ENCODE assay signal across 26 mouse cellular contexts in genomic region chr12:102430228-102430627, GRCm38 (mm10). TPM values are rescaled to one million over a fixed set of nuclear protein-coding genes. Genes with fewer than 3 reads are reported as not detected.
DNase-seq lines count a peak whose midpoint lies in the region; ATAC-seq and TF ChIP-seq lines count a peak whose summit lies in the region.
"Had no signal": no experiment of that assay in that cellular context is flagged by ENCODE, and none has a peak within 500 bp of the region (broad histone marks: within the 10 kb centered on the region; RNA-seq: fewer than 3 reads in every experiment).

No protein-coding gene starts in this region.

- H3K4me3 ChIP-seq in liver, postnatal 0 days (ENCODE audit: low read depth, low read length) = no peak overlapping the region
- no peak overlapping the region for H3K4me3 ChIP-seq in bone marrow macrophage, adult 2 months (ENCODE audit: insufficient read depth, low read length)
- no peak overlapping the region for H3K4me3 ChIP-seq in liver, embryonic 14.5 days (ENCODE audit: insufficient read depth in 1 of 2, low read depth in 2 of 2, low read length in 2 of 2)
- no peak overlapping the region for H3K4me3 ChIP-seq in forebrain, embryonic 15.5 days
- H3K4me3 ChIP-seq: forebrain, embryonic 13.5 days; gastrocnemius, adult 2 months; heart, embryonic 12.5 days; layer of hippocampus, adult 2 months; liver, embryonic 15.5 days; midbrain, embryonic 13.5 days; neural tube, embryonic 13.5 days; stomach, embryonic 15.5 days had no signal

- H3K27me3 ChIP-seq in liver, postnatal 0 days (ENCODE audit: insufficient read depth, low read length) = no peaks in the 10 kb centered on the region
- H3K27me3 ChIP-seq in liver, embryonic 14.5 days (ENCODE audit: control insufficient read depth, insufficient read depth, low read length) = no peaks in the 10 kb centered on the region
- no peaks in the 10 kb centered on the region for H3K27me3 ChIP-seq in splenic B cell, adult 2 months (ENCODE audit: control insufficient read depth, insufficient read depth, low read length, poor library complexity, severe bottlenecking)
- H3K27me3 ChIP-seq in forebrain, embryonic 15.5 days = no peaks in the 10 kb centered on the region
- H3K27me3 ChIP-seq: forebrain, embryonic 13.5 days; heart, embryonic 12.5 days; liver, embryonic 15.5 days; midbrain, embryonic 13.5 days; neural tube, embryonic 13.5 days; stomach, embryonic 15.5 days had no signal

- H3K36me3 ChIP-seq in liver, postnatal 0 days (replicated peaks; ENCODE audit: insufficient read depth, low read length) = no peaks in the 10 kb centered on the region
- no peaks in the 10 kb centered on the region for H3K36me3 ChIP-seq in liver, embryonic 14.5 days (replicated peaks; ENCODE audit: control insufficient read depth, insufficient read depth, low read depth)
- peaks cover 4% of the 10 kb centered on the region; the same call in 1 of the 2 replicates for H3K36me3 ChIP-seq in splenic B cell, adult 2 months (ENCODE audit: control insufficient read depth, insufficient read depth, low read length, poor library complexity, severe bottlenecking)
- H3K36me3 ChIP-seq in forebrain, embryonic 15.5 days = no peaks in the 10 kb centered on the region
- H3K36me3 ChIP-seq: liver, embryonic 15.5 days; stomach, embryonic 15.5 days had no signal

- H3K4me1 ChIP-seq in liver, postnatal 0 days (ENCODE audit: insufficient read depth) = no peaks in the 10 kb centered on the region
- peaks cover 43% of the 10 kb centered on the region for H3K4me1 ChIP-seq in bone marrow macrophage, adult 2 months (ENCODE audit: control insufficient read depth, insufficient read depth, low read length)
- peaks cover 2 to 21% of the 10 kb centered on the region in 2 experiments for H3K4me1 ChIP-seq in liver, embryonic 14.5 days (replicated peaks; ENCODE audit: control insufficient read depth in 2 of 2, insufficient read depth in 2 of 2, low read length in 1 of 2)
- H3K4me1 ChIP-seq in forebrain, embryonic 15.5 days = no peaks in the 10 kb centered on the region
- H3K4me1 ChIP-seq: forebrain, embryonic 13.5 days; midbrain, embryonic 13.5 days; neural tube, embryonic 13.5 days; stomach, embryonic 15.5 days had no signal

- no peak for TF ChIP-seq CTCF in liver, postnatal 0 days (IDR thresholded peaks at IDR 0.05; ENCODE audit: low read depth)
- no peak for TF ChIP-seq CTCF in bone marrow macrophage, adult 2 months (IDR thresholded peaks at IDR 0.05; ENCODE audit: low read depth, low read length)
- TF ChIP-seq CTCF in liver, embryonic 14.5 days (IDR thresholded peaks at IDR 0.05; ENCODE audit: low read depth) = no peak

- no peaks in the 10 kb centered on the region for H3K9me3 ChIP-seq in liver, postnatal 0 days (ENCODE audit: low read length)
- no peaks in the 10 kb centered on the region for H3K9me3 ChIP-seq in liver, embryonic 14.5 days (ENCODE audit: control insufficient read depth, low read length)
- H3K9me3 ChIP-seq in forebrain, embryonic 15.5 days = no peaks in the 10 kb centered on the region
- H3K9me3 ChIP-seq: forebrain, embryonic 13.5 days; liver, embryonic 15.5 days; neural tube, embryonic 13.5 days; stomach, embryonic 15.5 days had no signal

- TF ChIP-seq EP300 in liver, postnatal 0 days (IDR thresholded peaks at IDR 0.05; ENCODE audit: low read depth) = no peak
- TF ChIP-seq EP300 in liver, embryonic 14.5 days (IDR thresholded peaks at IDR 0.05; ENCODE audit: low read depth) = no peak

- WGBS in liver, postnatal 0 days (ENCODE audit: insufficient replicate concordance) = 52% methylated on average over 4 of the region's 4 CpGs
- WGBS in liver, embryonic 14.5 days (ENCODE audit: insufficient replicate concordance) = 25% methylated on average over 4 of the region's 4 CpGs
- WGBS in forebrain, embryonic 15.5 days = 81% methylated on average over 4 of the region's 4 CpGs

- no peak overlapping the region for H3K4me2 ChIP-seq in liver, postnatal 0 days (ENCODE audit: low read depth, low read length)
- H3K4me2 ChIP-seq in liver, embryonic 14.5 days (ENCODE audit: low read depth) = 0 out of 2 replicates have a peak overlapping the region, but pooled peaks have one; percentile 15
- H3K4me2 ChIP-seq in forebrain, embryonic 15.5 days (replicated peaks) = no peak overlapping the region
- H3K4me2 ChIP-seq: forebrain, embryonic 13.5 days; heart, embryonic 12.5 days; liver, embryonic 15.5 days; midbrain, embryonic 13.5 days; neural tube, embryonic 13.5 days; stomach, embryonic 15.5 days had no signal

- TF ChIP-seq POLR2A in bone marrow macrophage, adult 2 months (IDR thresholded peaks at IDR 0.05; ENCODE audit: borderline replicate concordance, low read depth, low read length) = no peak

- ATAC-seq in liver, postnatal 0 days = no peak
- peak; percentile 21; the same call in 1 of the 2 replicates for ATAC-seq in liver, embryonic 14.5 days (ENCODE audit: insufficient read depth)
- ATAC-seq in forebrain, embryonic 15.5 days (replicated peaks) = no peak
- ATAC-seq: forebrain, embryonic 13.5 days; hindbrain, postnatal 0 days; intestine, embryonic 16.5 days; lung, postnatal 0 days; midbrain, embryonic 13.5 days had no signal

- no peak overlapping the region for H3K9ac ChIP-seq in liver, postnatal 0 days (replicated peaks)
- H3K9ac ChIP-seq in liver, embryonic 14.5 days (replicated peaks) = no peak overlapping the region
- no peak overlapping the region for H3K9ac ChIP-seq in forebrain, embryonic 15.5 days (replicated peaks)
- H3K9ac ChIP-seq: forebrain, embryonic 13.5 days; heart, embryonic 12.5 days; liver, embryonic 15.5 days; midbrain, embryonic 13.5 days; neural tube, embryonic 13.5 days; stomach, embryonic 15.5 days had no signal

- H3K27ac ChIP-seq in liver, postnatal 0 days (ENCODE audit: low read depth) = no peak overlapping the region
- peak overlapping the region; percentile 51 for H3K27ac ChIP-seq in bone marrow macrophage, adult 2 months (ENCODE audit: insufficient read depth, low read depth, low read length)
- no peak overlapping the region for H3K27ac ChIP-seq in liver, embryonic 14.5 days
- H3K27ac ChIP-seq in forebrain, embryonic 15.5 days (replicated peaks) = no peak overlapping the region
- H3K27ac ChIP-seq: forebrain, embryonic 13.5 days; gastrocnemius, adult 2 months; hindbrain, postnatal 0 days; layer of hippocampus, adult 2 months; liver, embryonic 15.5 days; midbrain, embryonic 13.5 days; neural tube, embryonic 13.5 days; stomach, embryonic 15.5 days had no signal

- DNase-seq in liver = peak; percentile 30
- DNase-seq in liver, postnatal 0 days = no peak
- peak in 1 of 3 experiments; percentile 58 for DNase-seq in liver, embryonic 14.5 days (ENCODE audit: low read depth in 3 of 3, low spot score in 3 of 3)
- DNase-seq in splenic B cell, adult 2 months (ENCODE audit: low read depth, low spot score) = peak; percentile 21
- DNase-seq in kidney, adult 11 months = no peak
- DNase-seq: adrenal gland, postnatal 25 days; cerebellum, adult 18-20 months; cerebellum, postnatal 36 days; gastrocnemius, adult 2 months; heart, postnatal 10 days; kidney, postnatal 25 days; retina, postnatal 1 day; right cerebral cortex, postnatal 25 days; thymus, postnatal 36 days had no signal

RNA-seq across cellular contexts. Expression of gene Lgmn, which starts 9.4 kb away (rescaled TPM):
- 140 and 142 TPM in 2 replicates for polyA plus RNA-seq in liver, postnatal 0 days (2015; fragmentation: Nextera tagmentation; extraction: Ambion mirVana)
- 1,528 and 1,623 TPM in 2 replicates for polyA plus RNA-seq in bone marrow macrophage, adult 2 months (2012; ENCODE audit: insufficient read depth, insufficient read length, missing spikeins)
- polyA plus RNA-seq in liver, embryonic 14.5 days (2012; rRNA removed) = 36.3 and 38.6 TPM in 2 replicates
- polyA plus RNA-seq in liver, embryonic 14.5 days (2014; fragmentation: Nextera tagmentation; extraction: Ambion mirVana) = 58.5 and 59.7 TPM in 2 replicates
- polyA plus RNA-seq in forebrain, embryonic 15.5 days (2015; fragmentation: Nextera tagmentation; extraction: Ambion mirVana) = 67.3 and 73.1 TPM in 2 replicates

RNA-seq across cellular contexts. Expression of gene Golga5, which starts 38.7 kb away (rescaled TPM):
- 16.5 and 16.7 TPM in 2 replicates for polyA plus RNA-seq in liver, postnatal 0 days (2015; fragmentation: Nextera tagmentation; extraction: Ambion mirVana)
- polyA plus RNA-seq in bone marrow macrophage, adult 2 months (2012; ENCODE audit: insufficient read depth, insufficient read length, missing spikeins) = 28.1 and 30.3 TPM in 2 replicates
- 5.2 and 10.1 TPM in 2 replicates for polyA plus RNA-seq in liver, embryonic 14.5 days (2012; rRNA removed)
- 12.8 and 14.0 TPM in 2 replicates for polyA plus RNA-seq in liver, embryonic 14.5 days (2014; fragmentation: Nextera tagmentation; extraction: Ambion mirVana)
- polyA plus RNA-seq in forebrain, embryonic 15.5 days (2015; fragmentation: Nextera tagmentation; extraction: Ambion mirVana) = 32.0 and 32.4 TPM in 2 replicates

Comparison
In these comparisons a context has a peak if more than half of its experiments do, and no peak if none do; other contexts are left out.
1. DNase-seq: peak in liver (single experiment) and splenic B cell, adult 2 months (single experiment); none in liver, postnatal 0 days (single experiment) and kidney, adult 11 months (single experiment).
2. RNA of gene Lgmn, which starts 9.4 kb away (polyA plus RNA-seq): 1,528 to 1,623 TPM in bone marrow macrophage, adult 2 months; 140 to 142 TPM in liver, postnatal 0 days, 67.3 to 73.1 TPM in forebrain, embryonic 15.5 days and 36.3 to 59.7 TPM in liver, embryonic 14.5 days; every median in the first group is over 10 times any median in the second.